Mouse (Mus musculus): ENCODE data around the gene Serinc5. TPM values are rescaled to one million over a fixed set of nuclear protein-coding genes. Genes with fewer than 3 reads are reported as not detected.
A peak's percentile ranks its signal among the peaks of the same experiment; 100 is the strongest.

Gene Serinc5
- total RNA-seq, 2 experiments from 2014 or later, result 62.3 to 62.4 TPM

DNA sequence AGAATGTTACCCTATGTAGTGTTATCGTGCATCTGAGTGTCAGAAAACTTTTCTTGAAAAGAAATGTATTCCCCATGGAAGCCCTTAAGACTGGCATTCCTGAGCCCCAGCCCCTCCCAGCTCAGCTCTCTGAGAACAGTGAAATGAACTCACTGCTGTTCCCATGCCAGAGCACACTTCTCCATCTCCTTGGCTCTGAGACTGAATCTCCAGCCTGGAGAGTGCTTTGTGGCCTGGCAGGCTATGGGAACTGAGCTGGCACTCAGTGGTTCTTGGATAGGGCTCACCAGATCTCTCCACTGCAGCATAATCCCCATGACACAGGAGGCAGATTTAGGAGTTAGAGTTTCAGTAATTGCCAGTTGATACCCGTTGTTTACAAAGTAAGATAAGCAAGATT is 36.8 kb downstream of the Serinc5 start:
- DNase-seq (ENCODE audit: extremely low spot score in 1 of 2, low spot score in 2 of 2), result no peak
- Histone ChIP-seq H3K27ac (no peak overlapping the region), H3K4me3 (no peak overlapping the region)
- TF ChIP-seq CTCF (IDR thresholded peaks at IDR 0.05), result no peak
- intact Hi-C loops (cut with DNase I), result no loop called here

- H3K27ac ChIP-seq, result no peak overlapping the region
- no peak for TF ChIP-seq CTCF (IDR thresholded peaks at IDR 0.05)
- intact Hi-C loops (cut with DNase I), result no loop called here
- H3K4me3 ChIP-seq, result no peak overlapping the region
- DNase-seq (ENCODE audit: extremely low spot score in 1 of 2, low spot score in 2 of 2), result no peak
Measured at GRCm38 (mm10) chr13:92649111-92649510, 38.2 kb downstream of the Serinc5 start.

GRCm38 (mm10) chr13:92650956-92651355 is 40.1 kb downstream of the Serinc5 start:
- Histone ChIP-seq H3K4me3 (no peak overlapping the region), H3K27ac (no peak overlapping the region)
- intact Hi-C loops (cut with DNase I), result no loop called here
- DNase-seq (ENCODE audit: extremely low spot score in 1 of 2, low spot score in 2 of 2), result no peak
- no peak for TF ChIP-seq CTCF (IDR thresholded peaks at IDR 0.05)

DNA sequence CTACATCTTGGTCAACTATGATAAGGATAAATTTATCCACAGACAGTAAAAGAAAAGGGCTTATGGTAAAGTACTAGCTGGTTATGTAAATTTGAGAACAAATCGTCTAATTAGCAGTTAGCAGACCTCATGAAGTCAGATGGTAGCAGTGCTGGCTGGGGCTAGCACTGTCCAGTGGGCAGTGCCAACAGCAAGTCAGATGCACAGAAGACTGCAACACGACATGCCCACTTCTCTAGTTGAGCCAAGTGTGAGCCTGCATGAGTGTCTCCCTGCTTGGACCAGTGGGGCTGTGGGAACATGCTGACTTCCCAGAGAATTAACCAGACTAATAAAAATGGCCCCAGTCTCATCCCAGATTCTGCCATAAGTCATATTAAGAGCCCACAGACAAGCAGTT is 41.6 kb downstream of the Serinc5 start:
- Histone ChIP-seq H3K4me3 (no peak overlapping the region), H3K27ac (no peak overlapping the region)
- TF ChIP-seq CTCF (IDR thresholded peaks at IDR 0.05), result no peak
- intact Hi-C loops (cut with DNase I), result no loop called here
- no peak for DNase-seq (ENCODE audit: extremely low spot score in 1 of 2, low spot score in 2 of 2)

GRCm38 (mm10) chr13:92653283-92653682 is 42.4 kb downstream of the Serinc5 start:
- no peak overlapping the region for H3K4me3 ChIP-seq
- DNase-seq (ENCODE audit: extremely low spot score in 1 of 2, low spot score in 2 of 2), result no peak
- intact Hi-C loops (cut with DNase I), result no loop called here
- 0 out of 2 replicates have a peak overlapping the region, but pooled peaks have one; percentile 17 for H3K27ac ChIP-seq
- TF ChIP-seq CTCF (IDR thresholded peaks at IDR 0.05), result no peak

GRCm38 (mm10) chr13:92656815-92657513 is 46.1 kb downstream of the Serinc5 start:
- H3K4me3 ChIP-seq, result no peak overlapping the region
- intact Hi-C loops (cut with DNase I), result no loop called here
- TF ChIP-seq CTCF (IDR thresholded peaks at IDR 0.05), result no peak
- H3K27ac ChIP-seq, result peak overlapping the region; percentile 73; the same call in 1 of the 2 replicates
- no peak for DNase-seq (ENCODE audit: extremely low spot score in 1 of 2, low spot score in 2 of 2)

DNA sequence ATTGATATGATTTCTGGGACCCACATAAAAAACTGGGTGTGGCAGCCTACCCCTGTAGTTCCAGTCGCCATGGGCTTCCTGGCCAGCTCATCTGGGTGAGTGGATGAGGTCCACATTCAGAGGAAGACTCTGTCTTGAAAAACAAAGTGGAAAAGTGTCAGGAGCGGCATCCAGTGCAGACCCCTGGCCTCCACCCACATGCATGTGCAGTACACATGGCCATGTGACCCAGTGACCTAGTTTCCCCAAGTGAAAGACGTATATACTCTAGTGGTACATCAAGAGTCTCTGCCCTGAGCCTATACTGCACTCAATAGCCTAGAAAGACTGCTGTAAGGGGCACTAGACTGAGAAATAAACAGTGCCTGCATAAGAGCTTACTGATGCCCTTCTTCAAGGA is 48.7 kb downstream of the Serinc5 start:
- H3K4me3 ChIP-seq, result no peak overlapping the region
- intact Hi-C loops (cut with DNase I), result no loop called here
- no peak for DNase-seq (ENCODE audit: extremely low spot score in 1 of 2, low spot score in 2 of 2)
- H3K27ac ChIP-seq, result no peak overlapping the region
- TF ChIP-seq CTCF (IDR thresholded peaks at IDR 0.05), result no peak

DNA sequence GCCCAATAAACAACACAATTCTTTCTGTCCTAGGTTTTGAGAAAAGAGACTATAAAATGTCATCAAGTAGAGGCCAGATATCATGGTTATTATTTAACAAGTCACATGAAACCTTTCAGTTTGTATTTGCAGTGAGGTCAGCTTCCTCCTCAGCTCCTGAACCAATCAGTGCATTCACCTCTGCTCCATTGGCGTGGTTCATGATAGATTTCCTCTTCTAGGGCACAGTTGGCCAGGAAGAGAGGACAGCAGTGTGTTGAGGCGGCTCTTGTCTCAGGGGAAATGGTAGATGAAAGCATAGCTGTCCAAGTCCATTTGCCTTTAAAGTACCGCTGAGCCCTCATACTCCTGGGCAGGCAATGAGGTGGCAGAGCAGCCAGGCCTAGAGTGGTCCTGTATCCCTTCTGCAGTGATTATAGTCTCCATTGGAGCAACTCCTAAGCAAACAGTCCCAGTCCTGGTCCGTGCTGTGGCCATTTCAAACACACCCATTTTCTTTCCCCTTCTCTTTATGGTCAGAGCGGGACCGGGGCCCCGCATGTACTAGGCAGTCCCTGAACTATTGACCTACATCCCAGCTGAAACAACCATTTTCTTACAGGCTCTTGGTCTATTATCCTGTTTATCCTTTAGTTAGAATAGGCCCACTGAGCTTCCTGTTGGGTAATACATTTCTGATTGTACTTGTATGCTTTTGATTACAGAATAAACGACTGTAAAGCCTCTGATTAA is 51.8 kb downstream of the Serinc5 start:
- Histone ChIP-seq H3K4me3 (no peak overlapping the region), H3K27ac (no peak overlapping the region)
- TF ChIP-seq CTCF (IDR thresholded peaks at IDR 0.05), result no peak
- intact Hi-C loops (cut with DNase I), result no loop called here
- no peak for DNase-seq (ENCODE audit: extremely low spot score in 1 of 2, low spot score in 2 of 2)

DNA sequence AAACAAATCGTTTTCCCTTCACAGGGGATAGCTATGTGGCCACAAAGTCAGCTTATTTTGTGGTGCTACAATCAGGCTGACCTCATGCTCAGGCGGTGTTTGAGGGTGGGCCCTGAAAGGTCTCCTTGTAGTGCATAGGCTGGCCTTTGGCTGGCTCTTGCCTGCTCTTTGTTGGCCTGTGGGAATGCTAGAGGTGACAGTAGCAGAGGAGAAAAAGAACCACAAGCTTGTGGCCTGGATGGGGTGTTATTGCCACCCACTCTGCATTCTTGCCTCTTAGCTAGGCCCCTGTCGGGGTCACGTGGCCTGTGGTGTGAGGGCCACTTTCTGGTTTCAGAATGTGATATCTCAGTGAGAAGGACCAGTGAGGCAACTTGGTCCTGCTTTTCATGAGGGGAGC is 54.1 kb downstream of the Serinc5 start:
- no peak overlapping the region for H3K4me3 ChIP-seq
- no peak for TF ChIP-seq CTCF (IDR thresholded peaks at IDR 0.05)
- intact Hi-C loops (cut with DNase I), result no loop called here
- peak overlapping the region; percentile 5; the same call in 1 of the 2 replicates for H3K27ac ChIP-seq
- DNase-seq (ENCODE audit: extremely low spot score in 1 of 2, low spot score in 2 of 2), result no peak

DNA sequence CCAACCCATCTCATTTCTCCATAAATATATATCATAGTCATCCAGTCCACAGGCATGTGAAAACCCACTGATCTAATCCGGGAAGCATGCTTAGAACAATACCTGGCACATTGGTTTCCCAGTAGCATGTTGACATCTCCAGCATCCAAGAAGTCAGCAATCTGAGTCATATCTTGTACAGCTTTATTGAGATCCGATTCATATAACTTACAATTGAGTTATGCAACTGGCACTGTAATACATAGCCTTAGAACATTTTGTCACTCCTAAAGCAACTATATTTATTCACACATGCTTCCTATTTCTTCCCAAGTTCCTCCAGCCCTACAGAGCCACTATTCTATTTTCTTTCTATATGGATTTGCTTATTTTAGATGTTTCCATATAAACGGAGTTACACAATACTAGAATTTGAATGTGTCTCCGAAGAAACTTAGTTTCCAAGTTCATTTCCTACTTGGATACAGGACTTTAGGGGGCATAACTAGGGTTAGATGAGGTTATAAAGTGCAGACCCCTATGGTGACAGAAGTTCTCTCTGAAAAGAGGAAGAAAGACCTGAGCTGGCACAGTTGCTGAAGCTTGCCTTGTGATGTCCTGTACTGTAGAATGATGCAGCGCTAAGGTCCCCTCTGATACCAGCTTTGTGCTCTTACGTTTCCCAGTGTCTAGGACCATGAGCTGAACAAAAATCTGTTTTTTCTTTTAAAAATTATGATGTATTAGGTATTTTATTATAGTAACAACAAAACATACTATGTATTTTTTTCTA is 57.5 kb downstream of the Serinc5 start:
- no peak for DNase-seq (ENCODE audit: extremely low spot score in 1 of 2, low spot score in 2 of 2)
- H3K4me3 ChIP-seq, result no peak overlapping the region
- TF ChIP-seq CTCF (IDR thresholded peaks at IDR 0.05), result no peak
- H3K27ac ChIP-seq, result peak overlapping the region; percentile 45
- intact Hi-C loops (cut with DNase I), result no loop called here

GRCm38 (mm10) chr13:92671727-92672126 is 60.8 kb downstream of the Serinc5 start:
- no peak overlapping the region for H3K4me3 ChIP-seq
- no peak for TF ChIP-seq CTCF (IDR thresholded peaks at IDR 0.05)
- no peak for DNase-seq (ENCODE audit: extremely low spot score in 1 of 2, low spot score in 2 of 2)
- H3K27ac ChIP-seq, result peak overlapping the region; percentile 24; the same call in 1 of the 2 replicates
- intact Hi-C loops (cut with DNase I), result no loop called here

GRCm38 (mm10) chr13:92674676-92675075 is 63.8 kb downstream of the Serinc5 start:
- no peak for TF ChIP-seq CTCF (IDR thresholded peaks at IDR 0.05)
- no peak for DNase-seq (ENCODE audit: extremely low spot score in 1 of 2, low spot score in 2 of 2)
- intact Hi-C loops (cut with DNase I), result no loop called here
- Histone ChIP-seq H3K4me3 (no peak overlapping the region), H3K27ac (no peak overlapping the region; the same call in 1 of the 2 replicates)

Data from left cerebral cortex, adult 2 months (tissue).